Mouse (Mus musculus) heart, adult 2 months (tissue): ENCODE results near the gene Tgm3.

Experiments
- CTCF ChIP-seq: fragments of 200-600 bp; IDR thresholded peaks from 2 replicates; pipeline ENCODE4 v1.8.1; 2022; ENCODE audit warnings: antibody characterized with exemption, mild to moderate bottlenecking, moderate library complexity
- EP300 ChIP-seq: fragments of 200-500 bp; IDR thresholded peaks from 2 replicates; pipeline ENCODE4 v1.6.1; 2011; ENCODE audit warnings: low read depth, low read length, control low read depth; ENCODE audit not compliant: insufficient read depth
- POLR2A ChIP-seq: fragments of 200-500 bp; IDR thresholded peaks from 2 replicates; pipeline ENCODE4 v1.6.1; 2011; ENCODE audit warnings: mild to moderate bottlenecking, low read depth, low read length, control low read depth; ENCODE audit not compliant: insufficient read depth

DNA sequence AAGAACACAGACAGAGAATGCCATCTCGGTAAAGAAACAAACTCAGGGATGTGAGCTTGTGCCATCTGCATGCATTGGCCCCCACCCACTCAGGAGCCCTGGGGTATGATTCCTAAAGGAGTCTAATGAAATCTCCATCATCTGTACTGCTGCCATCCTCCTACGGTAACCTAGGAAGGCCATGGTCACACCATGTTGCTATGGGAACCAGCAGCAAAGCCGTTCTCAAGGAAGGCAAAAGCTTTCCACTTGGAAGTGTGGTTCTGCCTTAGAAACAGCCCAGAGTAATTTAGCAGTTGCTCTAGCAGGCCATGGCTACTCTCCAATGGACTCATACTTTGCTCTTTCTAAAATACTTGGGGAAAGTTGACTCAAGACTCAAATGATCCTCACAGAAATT, 26.8 kb downstream of the Tgm3 start:
- TF ChIP-seq CTCF (no peak), POLR2A (no peak), EP300 (no peak)
